Mouse (Mus musculus) urinary bladder, postnatal 4 days (tissue): ENCODE data around the gene Grk4.
"Not testable (repeated sequence)": the region's sequence is repeated elsewhere in the genome, so short reads cannot be mapped to it uniquely, and the experiment has no call there.

Source experiments
- DNase-seq, 2 experiments: peaks; one replicate each; pipeline ENCODE4 v3.0.0; 2021 to 2022; ENCODE audit warnings: low spot score in 2 of 2

Grk4 gene

DNA sequence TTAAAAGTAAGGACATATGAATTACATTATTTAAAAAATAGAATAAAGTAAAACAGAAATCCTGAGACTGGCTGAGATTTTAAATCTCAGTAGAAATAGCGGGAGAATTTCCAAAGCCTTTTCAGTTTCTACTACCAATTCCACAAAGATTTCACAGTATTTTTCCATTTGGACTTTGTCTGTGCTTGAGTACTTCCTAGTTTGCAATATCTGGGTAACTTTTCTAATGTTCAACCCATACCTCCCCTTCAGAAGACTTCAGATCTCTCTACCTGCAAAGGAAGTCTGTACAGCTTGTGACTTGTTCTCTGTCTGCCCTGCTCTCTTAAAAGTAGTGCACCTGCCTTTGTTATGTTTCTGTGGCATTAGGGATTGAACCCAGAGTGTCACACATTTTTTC lies 48.3 kb downstream of the Grk4 start:
- no peak for DNase-seq

DNA sequence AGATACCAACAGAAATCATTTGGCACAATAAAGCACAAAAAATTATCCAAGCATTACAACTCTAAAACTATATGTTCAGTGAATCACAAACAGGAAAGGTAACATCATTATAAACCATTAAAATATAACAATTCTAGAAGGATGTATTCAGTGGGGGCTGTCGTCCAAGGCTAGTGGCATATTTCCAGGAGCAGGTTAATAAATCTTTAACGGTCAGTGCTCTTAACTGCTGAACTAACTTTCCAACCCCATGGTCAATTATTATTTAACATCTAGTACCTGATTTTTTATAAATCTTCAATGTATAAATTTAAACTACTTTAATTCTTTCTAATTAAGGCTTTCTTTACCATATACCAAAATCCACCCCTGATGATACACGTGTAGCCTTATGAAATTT lies 54.2 kb downstream of the Grk4 start:
- not testable (repeated sequence) for DNase-seq

DNA sequence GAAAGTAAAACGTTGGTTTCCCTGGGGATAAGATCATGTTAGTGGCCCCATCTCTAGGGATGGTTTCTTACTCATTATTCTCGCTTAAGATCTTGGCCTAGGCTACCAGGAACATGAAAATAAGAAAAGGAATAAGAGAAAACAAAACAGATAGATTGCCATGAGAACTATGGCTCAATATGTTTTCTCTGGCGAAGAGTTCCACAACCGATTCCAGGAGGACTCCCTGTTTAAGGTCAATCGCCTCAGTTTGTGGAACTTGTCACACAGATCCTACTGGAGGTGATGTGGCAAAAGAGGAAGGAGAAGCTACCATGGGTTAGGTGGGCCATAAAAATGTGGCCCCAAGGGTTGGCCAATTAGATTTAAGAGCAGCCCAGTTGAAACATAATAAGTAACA lies 54.6 kb downstream of the Grk4 start:
- DNase-seq = no peak

DNA sequence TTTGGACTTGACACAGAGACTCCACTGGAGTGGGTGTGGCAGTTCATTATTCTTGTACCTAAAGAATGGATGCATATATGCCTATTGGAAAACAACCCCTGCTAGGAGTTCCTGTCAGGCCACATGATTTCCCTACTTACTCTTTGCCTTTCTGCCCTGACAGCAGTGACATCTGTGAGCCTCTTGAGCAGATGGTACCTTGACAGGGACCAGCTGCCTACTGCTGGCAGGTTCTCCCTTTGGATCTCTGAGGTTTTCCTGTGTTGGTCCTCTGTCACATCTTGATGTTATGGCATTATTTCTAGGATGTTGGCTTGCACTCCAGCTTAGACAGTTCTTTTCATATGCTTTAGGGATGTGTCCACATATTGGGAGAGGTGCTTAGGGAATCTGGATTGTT lies 69.0 kb downstream of the Grk4 start:
- DNase-seq = no peak

DNA sequence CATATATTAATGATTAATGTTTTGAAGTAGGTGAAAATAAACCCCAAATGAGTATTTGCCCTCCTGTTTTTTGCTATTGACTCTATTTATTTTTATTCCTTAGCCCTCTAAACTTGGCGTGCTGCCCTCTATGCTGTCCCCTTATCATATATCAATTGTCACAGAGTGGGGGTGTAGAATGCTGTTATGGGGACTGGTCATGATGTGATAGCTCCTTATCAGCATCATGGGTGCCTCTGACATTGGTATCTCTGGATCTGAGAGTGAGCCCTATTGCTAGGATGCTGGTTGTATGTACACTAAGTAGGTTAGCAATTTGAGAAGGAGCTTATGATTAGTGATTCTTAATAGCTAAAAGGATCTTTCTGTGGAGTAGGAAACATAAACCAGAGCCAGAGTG lies 70.1 kb downstream of the Grk4 start:
- DNase-seq = no peak

DNA sequence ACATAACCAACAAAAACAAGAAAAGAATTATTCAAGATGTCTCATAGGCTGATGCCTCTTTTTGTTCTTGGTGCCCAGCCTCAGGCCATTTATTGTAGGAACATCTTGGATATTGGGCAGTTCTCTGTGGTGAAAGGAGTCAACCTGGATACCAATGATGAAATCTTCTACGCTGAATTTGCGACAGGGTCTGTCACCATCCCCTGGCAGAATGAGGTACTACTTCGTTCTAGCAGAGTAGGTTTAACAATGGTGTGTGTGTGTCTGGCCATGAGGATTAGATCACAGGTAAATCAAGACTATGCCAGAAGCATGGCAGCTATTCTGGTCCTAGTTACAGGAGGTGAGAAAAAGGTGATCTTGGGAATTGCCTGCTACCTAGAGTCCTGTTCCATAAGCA lies 91.3 kb downstream of the Grk4 start:
- no peak for DNase-seq

DNA sequence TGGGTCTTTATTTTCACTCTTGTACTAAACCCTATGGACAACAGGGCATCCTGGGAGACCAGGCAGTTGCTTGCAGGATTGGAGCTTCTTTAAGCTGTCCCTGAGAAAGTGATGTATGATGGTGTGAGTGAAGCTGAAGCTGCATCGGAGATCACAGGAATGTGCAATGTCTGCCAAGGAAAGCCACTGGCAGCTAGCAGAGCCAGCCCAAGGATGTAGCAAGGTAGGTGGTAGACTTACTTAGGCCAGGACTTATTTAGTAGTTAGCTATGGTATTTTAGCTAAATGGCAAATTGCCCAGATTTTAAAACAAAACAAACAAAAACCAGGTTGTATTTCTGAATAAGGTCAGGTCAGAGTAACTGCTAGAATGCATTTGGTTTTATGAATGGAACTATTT lies 98.6 kb downstream of the Grk4 start:
- no peak for DNase-seq

DNA sequence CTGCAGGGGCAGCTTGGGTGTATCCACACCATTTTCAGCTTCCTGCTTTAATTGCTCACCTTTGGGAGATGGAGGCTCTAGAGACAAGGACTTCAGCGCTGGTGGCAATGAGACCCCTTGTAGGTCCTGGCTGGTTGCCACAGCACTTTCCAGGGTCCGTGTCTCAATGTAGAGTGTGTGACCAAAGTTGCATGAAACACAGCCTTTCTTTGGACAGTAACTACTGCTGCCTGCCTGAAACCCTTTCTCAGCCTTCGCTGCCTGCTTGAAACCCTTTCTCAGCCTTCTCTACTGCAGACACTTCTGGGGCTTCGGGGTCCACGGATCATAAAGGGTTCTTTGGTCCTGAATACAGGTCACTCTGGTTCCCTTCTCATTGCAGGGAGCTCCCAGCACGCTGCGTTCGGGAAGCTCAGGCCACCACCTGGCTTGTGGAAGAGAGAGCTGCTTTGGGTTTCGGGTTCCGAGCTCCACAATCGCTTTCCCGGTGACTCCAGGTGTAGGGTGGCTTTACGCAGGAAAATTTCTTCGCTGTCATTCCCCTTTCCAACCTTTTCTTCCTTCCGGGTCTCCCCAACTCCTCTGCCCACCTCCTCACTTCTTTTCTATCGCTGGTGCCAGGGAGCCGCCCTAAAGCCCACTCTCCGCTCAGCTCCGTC lies 100.8 kb downstream of the Grk4 start:
- DNase-seq = no peak

DNA sequence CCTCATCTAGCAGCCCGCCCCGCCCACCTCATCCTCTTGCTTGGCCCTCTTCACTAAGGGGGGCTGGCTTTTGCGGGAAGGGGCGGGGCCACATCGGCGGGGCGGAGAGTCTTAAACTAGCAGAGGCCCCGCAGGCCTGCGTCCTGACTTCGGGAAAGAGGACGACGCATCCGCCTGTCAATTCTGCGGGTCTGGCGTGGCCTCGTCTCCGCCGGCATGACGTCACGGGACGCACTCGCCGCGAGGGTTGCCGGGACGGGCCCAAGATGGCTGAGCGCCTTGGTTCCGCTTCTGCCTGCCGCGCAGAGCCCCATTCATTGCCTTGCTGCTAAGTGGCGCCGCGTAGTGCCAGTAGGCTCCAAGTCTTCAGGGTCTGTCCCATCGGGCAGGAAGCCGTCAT lies 101.3 kb downstream of the Grk4 start, which contains the start of gene Htt:
Htt (plus strand) TSS at position 232 of the 400 bp plus-strand sequence.
- DNase-seq = peak; percentile 95 to 96

DNA sequence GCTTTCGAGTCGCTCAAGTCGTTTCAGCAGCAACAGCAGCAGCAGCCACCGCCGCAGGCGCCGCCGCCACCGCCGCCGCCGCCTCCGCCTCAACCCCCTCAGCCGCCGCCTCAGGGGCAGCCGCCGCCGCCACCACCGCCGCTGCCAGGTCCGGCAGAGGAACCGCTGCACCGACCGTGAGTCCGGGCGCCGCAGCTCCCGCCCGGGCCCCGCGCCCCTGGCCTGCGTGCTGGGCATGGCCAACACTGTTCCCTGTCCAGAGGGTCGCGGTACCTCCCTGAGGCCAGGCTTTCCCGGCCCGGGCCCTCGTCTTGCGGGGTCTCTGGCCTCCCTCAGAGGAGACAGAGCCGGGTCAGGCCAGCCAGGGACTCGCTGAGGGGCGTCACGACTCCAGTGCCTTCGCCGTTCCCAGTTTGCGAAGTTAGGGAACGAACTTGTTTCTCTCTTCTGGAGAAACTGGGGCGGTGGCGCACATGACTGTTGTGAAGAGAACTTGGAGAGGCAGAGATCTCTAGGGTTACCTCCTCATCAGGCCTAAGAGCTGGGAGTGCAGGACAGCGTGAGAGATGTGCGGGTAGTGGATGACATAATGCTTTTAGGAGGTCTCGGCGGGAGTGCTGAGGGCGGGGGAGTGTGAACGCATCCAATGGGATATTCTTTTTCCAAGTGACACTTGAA lies 101.9 kb downstream of the Grk4 start:
- DNase-seq = peak in 1 of 2 experiments; percentile 36

DNA sequence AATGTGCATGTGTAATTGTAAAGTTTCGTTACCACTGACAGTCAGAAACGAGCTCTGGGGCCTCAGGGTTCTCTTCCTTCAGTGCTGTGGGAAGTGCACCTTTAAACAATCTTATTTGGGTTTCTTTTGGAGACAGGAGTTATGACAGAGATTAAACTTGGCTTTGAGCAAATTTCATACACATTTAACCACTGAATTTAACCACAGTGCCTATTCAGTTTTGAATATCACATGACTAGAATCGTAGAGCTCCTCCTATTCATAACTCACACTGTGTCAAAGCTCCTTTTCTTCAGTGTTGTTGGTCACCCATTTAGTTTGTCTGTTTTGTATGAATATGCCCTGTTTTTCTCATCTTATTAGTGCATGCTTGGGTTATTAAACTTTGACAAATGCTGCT lies 111.6 kb downstream of the Grk4 start:
- DNase-seq = no peak

DNA sequence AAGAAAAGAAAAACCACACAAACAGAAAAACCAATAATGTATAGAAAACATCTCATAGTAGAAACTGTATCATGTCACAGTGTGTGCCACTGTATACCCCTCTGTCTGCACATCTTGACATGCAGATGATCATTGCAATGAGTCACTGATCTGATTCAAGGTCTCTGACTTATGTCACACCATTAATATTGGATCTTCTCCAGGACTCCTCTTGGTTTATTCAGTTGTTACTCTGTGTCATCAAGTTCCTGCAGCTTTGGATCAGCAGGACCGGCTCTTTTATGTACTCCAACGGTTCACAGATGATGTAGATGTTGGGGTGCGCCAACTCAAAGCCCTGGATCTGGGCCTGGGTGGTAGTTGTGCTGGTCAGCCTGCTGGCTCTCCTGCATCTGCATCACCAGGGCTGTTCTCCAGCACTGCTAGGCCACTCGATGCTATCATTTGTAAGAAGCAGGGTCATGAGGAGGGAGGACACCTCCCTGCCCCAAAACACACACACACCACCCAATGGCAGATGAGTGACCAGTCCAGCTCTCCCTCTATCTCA lies 112.6 kb downstream of the Grk4 start:
- no peak for DNase-seq

DNA sequence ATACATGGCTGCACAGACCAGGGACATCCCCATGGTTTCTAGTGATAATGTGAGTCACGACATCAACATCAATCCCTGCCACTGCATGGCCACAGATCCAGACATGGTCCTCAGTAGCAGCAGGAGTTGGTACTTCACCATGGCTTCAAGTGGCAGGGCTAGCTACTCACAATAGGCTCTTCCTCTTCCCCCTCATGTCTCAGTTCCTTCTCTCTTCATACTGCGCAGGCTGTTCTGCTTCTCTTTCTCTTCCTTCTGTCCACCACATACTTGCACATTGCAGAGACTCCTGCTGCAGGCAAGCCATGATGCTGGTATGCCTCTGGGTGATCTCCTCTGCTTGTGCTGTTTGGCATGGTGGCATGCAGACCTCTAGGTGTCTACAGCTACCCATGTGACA lies 113.2 kb downstream of the Grk4 start:
- no peak for DNase-seq

DNA sequence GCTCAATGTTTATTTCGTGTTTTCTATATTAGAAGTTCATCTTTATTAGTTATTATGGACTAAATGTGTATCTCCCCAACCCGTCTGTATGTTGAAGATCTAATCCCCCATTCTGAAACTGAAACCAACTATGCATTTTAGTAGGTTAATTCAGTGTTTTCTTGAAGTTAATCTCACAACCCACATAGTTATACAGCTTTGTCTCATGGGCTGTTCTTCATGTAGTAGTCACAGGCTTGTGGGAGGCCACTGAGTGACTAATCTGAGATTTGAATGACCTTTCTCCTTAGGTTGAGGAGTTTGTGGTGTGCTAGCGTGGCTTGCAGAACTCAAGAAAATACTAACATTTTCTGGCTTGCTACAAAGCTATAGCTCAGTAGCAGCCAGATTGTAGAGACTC lies 124.8 kb downstream of the Grk4 start:
- no peak for DNase-seq

DNA sequence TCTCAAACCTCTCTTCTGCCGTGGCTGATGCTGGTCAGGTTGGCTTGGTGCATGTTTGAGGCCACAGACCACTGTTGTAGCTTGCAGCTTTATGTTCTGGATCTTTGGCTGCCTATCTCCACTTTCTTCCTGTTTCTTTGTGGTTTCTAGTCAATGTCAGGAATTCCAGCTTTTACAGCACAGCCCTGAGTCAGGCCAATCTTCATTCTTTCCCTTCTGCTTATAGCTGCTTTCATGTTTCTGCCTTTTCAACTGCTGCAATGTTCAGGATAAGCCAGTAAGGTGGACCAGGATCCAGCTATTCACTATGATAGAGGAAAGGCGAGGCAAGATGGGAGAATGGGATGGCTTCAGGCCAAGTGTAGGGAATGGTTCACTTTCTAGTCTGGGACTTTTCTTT lies 131.0 kb downstream of the Grk4 start:
- no peak for DNase-seq

DNA sequence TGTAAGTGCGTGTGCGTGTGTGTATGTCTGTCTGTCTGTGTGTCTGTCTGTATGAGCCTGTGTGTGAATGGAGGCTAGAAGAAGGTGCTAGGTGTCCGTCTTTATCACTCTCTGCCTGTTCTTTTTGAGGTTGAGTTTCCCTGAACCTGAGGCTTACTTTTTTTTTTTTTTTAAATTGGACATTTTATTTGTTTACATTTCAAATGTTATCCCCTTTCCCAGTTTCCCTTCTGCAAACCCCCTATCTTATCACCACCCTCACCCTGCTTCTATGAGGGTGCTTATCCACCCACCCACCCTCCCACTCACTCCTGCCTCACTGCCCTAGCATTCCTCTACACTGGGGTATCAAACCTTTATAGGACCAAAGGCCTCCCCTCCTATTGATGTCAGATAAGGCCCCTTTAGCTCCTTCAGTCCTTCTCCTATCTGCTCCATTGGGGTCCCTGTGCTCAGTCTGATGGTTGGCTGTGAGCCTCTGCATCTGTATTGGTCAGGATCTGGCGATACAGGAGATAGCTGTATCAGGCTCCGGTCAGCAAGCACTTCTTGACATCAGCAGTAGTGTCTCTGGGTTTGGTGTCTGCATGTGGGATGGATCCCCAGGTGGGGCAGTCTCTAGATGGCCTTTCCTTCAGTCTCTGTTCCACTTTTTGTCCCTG lies 140.2 kb downstream of the Grk4 start:
- no peak for DNase-seq
